Mouse (Mus musculus) heart, postnatal 14 days (tissue): ENCODE measurements at regions not wholly inside any gene's neighbourhood (a gene's known extent, or its start where the extent isn't known, plus 50 kb on each side); places are given as distances from the start of the nearest gene placed in this dataset.
"Not testable (repeated sequence)": the region's sequence is repeated elsewhere in the genome, so short reads cannot be mapped to it uniquely, and the experiment has no call there.

Source experiments
- DNase-seq, 2 experiments: peaks; one replicate each; pipeline ENCODE4 v3.0.0; 2021 to 2022
- intact Hi-C: fragments of 180-260 bp; cut with DNase I; formaldehyde crosslinking; loops from one replicate; pipeline ENCODE4 v1.15.1; 2025

GRCm38 (mm10) chr14:89922316-89922715 lies 1451.1 kb upstream of the Pcdh20 start:
- intact Hi-C loops: no loop called here
- no peak for DNase-seq

DNA sequence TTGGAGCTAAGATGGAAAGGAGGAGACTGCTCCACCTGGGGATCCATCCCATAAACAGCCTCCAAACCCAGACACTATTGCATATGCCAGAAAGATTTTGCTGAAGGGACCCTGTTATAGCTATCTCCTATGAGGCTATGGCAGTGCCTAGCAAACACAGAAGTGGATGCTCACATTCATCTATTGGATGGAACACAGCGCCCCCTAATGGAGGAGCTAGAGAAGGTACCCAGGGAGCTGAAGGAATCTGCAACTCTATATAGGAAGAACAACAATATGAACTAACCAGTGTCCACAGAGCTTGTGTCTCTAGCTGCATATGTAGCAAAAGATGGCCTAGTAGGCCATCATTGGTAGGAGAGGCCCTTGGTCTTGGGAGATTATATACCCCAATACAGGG lies 1449.4 kb upstream of the Pcdh20 start:
- DNase-seq, intact Hi-C loops: not testable (repeated sequence)

DNA sequence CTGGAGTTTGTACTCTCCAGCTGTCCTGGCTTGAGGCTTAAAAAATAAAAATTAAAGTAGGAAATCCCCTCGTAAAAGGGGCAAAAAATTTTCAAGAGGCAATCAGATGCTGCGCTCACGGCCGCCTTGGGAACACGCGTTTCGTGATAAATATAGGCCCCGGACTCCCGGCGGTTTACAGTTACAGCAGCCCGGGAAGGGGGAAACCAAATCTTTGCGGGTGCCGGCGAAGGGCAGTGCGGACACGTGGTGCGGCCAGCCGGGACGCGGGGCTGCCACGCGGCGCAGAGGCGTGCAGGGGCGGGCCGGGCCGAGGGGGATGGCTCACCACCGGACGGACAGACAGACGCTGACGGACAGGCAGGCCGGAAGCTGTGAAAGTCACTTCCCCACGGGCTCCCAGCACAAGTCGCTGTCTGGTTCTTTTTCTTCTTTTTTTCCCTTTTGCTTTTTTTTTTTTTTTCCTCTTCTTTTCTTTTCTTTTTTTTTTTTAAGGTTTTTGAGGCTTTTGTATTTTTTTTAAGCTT lies 1427.6 kb upstream of the Pcdh20 start:
- intact Hi-C loops, DNase-seq: not testable (repeated sequence)

DNA sequence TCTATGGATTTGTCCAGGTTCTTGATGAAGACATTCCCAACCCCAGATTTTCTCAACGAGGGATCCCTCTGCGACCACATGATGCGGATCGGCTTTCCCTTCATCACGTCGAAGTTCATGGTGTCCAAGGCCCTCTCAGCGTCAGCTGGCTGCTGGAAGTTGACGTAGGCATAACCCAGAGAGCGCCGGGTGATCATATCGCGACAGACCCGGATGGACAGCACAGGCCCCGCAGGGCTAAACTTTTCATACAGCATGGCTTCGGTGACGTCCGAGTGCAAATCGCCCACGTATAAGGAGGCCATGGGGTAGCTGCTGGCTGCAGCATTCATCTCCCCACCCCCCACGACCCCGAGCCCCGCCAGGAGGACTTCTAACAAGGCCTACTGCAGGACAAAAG lies 1426.9 kb upstream of the Pcdh20 start:
- intact Hi-C loops, DNase-seq: not testable (repeated sequence)

- intact Hi-C loops: not testable (repeated sequence)
- DNase-seq: peak in 1 of 2 experiments; percentile 0
Measured at GRCm38 (mm10) chr14:89896891-89897290, 1425.7 kb upstream of the Pcdh20 start.
